Mouse (Mus musculus): Measurements from ENCODE around the gene Lhfpl3. TPM values are rescaled to one million over a fixed set of nuclear protein-coding genes. Genes with fewer than 3 reads are reported as not detected.

Gene Lhfpl3
- polyA plus RNA-seq, 1 experiment from 2014 or later = 0.05 TPM

- no peak for TF ChIP-seq CTCF (IDR thresholded peaks at IDR 0.05; ENCODE audit: low read depth)
- Histone ChIP-seq H3K27me3 (replicated peaks; ENCODE audit: control insufficient read depth, insufficient read depth, low read length) (no peaks in the 10 kb centered on the region), H3K4me2 (replicated peaks; ENCODE audit: low read depth) (no peak overlapping the region), H3K9me3 (ENCODE audit: control insufficient read depth) (no peaks in the 10 kb centered on the region), H3K9ac (ENCODE audit: low read depth, low read length) (no peak overlapping the region), H3K27ac (ENCODE audit: low read depth, low read length) (no peak overlapping the region), H3K4me3 (ENCODE audit: low read depth, low read length) (no peak overlapping the region), H3K4me1 (replicated peaks; ENCODE audit: control insufficient read depth, insufficient read depth, low read length) (no peaks in the 10 kb centered on the region), H3K36me3 (ENCODE audit: control insufficient read depth, insufficient read depth) (no peaks in the 10 kb centered on the region)
- ATAC-seq = no peak
- WGBS = 33% methylated on average over 1 of the region's 1 CpGs
Observed at GRCm38 (mm10) chr5:22770726-22771125, 24.9 kb downstream of the Lhfpl3 start.

GRCm38 (mm10) chr5:22795361-22795760 lies 49.5 kb downstream of the Lhfpl3 start:
- no peak overlapping the region for H3K27ac ChIP-seq (ENCODE audit: low read depth, low read length)
- no peak overlapping the region for H3K4me2 ChIP-seq (replicated peaks; ENCODE audit: low read depth)
- no peaks in the 10 kb centered on the region for H3K9me3 ChIP-seq (ENCODE audit: control insufficient read depth)
- no peak overlapping the region for H3K9ac ChIP-seq (ENCODE audit: low read depth, low read length)
- H3K4me3 ChIP-seq (ENCODE audit: low read depth, low read length) = no peak overlapping the region
- no peaks in the 10 kb centered on the region for H3K27me3 ChIP-seq (replicated peaks; ENCODE audit: control insufficient read depth, insufficient read depth, low read length)
- no peak for ATAC-seq
- H3K4me1 ChIP-seq (replicated peaks; ENCODE audit: control insufficient read depth, insufficient read depth, low read length) = no peaks in the 10 kb centered on the region
- no peak for TF ChIP-seq CTCF (IDR thresholded peaks at IDR 0.05; ENCODE audit: low read depth)
- 57% methylated on average over 1 of the region's 1 CpGs for WGBS
- H3K36me3 ChIP-seq (ENCODE audit: control insufficient read depth, insufficient read depth) = no peaks in the 10 kb centered on the region

- H3K4me2 ChIP-seq (replicated peaks; ENCODE audit: low read depth) = no peak overlapping the region
- ATAC-seq = no peak
- no peaks in the 10 kb centered on the region for H3K4me1 ChIP-seq (replicated peaks; ENCODE audit: control insufficient read depth, insufficient read depth, low read length)
- no peaks in the 10 kb centered on the region for H3K9me3 ChIP-seq (ENCODE audit: control insufficient read depth)
- H3K4me3 ChIP-seq (ENCODE audit: low read depth, low read length) = no peak overlapping the region
- WGBS = 84% methylated on average over 4 of the region's 4 CpGs
- H3K27me3 ChIP-seq (replicated peaks; ENCODE audit: control insufficient read depth, insufficient read depth, low read length) = no peaks in the 10 kb centered on the region
- no peak for TF ChIP-seq CTCF (IDR thresholded peaks at IDR 0.05; ENCODE audit: low read depth)
- H3K9ac ChIP-seq (ENCODE audit: low read depth, low read length) = no peak overlapping the region
- H3K36me3 ChIP-seq (ENCODE audit: control insufficient read depth, insufficient read depth) = no peaks in the 10 kb centered on the region
- H3K27ac ChIP-seq (ENCODE audit: low read depth, low read length) = no peak overlapping the region
Observed at GRCm38 (mm10) chr5:22813426-22813825, 67.6 kb downstream of the Lhfpl3 start.

- no peak overlapping the region for H3K9ac ChIP-seq (ENCODE audit: low read depth, low read length)
- no peak for TF ChIP-seq CTCF (IDR thresholded peaks at IDR 0.05; ENCODE audit: low read depth)
- H3K4me2 ChIP-seq (replicated peaks; ENCODE audit: low read depth) = no peak overlapping the region
- H3K4me3 ChIP-seq (ENCODE audit: low read depth, low read length) = no peak overlapping the region
- no peaks in the 10 kb centered on the region for H3K27me3 ChIP-seq (replicated peaks; ENCODE audit: control insufficient read depth, insufficient read depth, low read length)
- no peaks in the 10 kb centered on the region for H3K4me1 ChIP-seq (replicated peaks; ENCODE audit: control insufficient read depth, insufficient read depth, low read length)
- WGBS = 85% methylated on average over 3 of the region's 3 CpGs
- no peaks in the 10 kb centered on the region for H3K9me3 ChIP-seq (ENCODE audit: control insufficient read depth)
- ATAC-seq = no peak
- no peaks in the 10 kb centered on the region for H3K36me3 ChIP-seq (ENCODE audit: control insufficient read depth, insufficient read depth)
- H3K27ac ChIP-seq (ENCODE audit: low read depth, low read length) = no peak overlapping the region
Observed at GRCm38 (mm10) chr5:22829822-22830450, 84.1 kb downstream of the Lhfpl3 start.

- Histone ChIP-seq H3K4me3 (ENCODE audit: low read depth, low read length) (no peak overlapping the region), H3K9ac (ENCODE audit: low read depth, low read length) (no peak overlapping the region), H3K27me3 (replicated peaks; ENCODE audit: control insufficient read depth, insufficient read depth, low read length) (no peaks in the 10 kb centered on the region), H3K4me2 (replicated peaks; ENCODE audit: low read depth) (no peak overlapping the region), H3K9me3 (ENCODE audit: control insufficient read depth) (no peaks in the 10 kb centered on the region), H3K4me1 (replicated peaks; ENCODE audit: control insufficient read depth, insufficient read depth, low read length) (no peaks in the 10 kb centered on the region), H3K36me3 (ENCODE audit: control insufficient read depth, insufficient read depth) (no peaks in the 10 kb centered on the region), H3K27ac (ENCODE audit: low read depth, low read length) (no peak overlapping the region)
- ATAC-seq = no peak
- TF ChIP-seq CTCF (IDR thresholded peaks at IDR 0.05; ENCODE audit: low read depth) = no peak
- WGBS = 40% methylated on average over 14 of the region's 14 CpGs
Observed at GRCm38 (mm10) chr5:22851572-22851971, 105.7 kb downstream of the Lhfpl3 start.

- H3K27ac ChIP-seq (ENCODE audit: low read depth, low read length) = no peak overlapping the region
- ATAC-seq = no peak
- TF ChIP-seq CTCF (IDR thresholded peaks at IDR 0.05; ENCODE audit: low read depth) = no peak
- H3K36me3 ChIP-seq (ENCODE audit: control insufficient read depth, insufficient read depth) = no peaks in the 10 kb centered on the region
- no peak overlapping the region for H3K4me2 ChIP-seq (replicated peaks; ENCODE audit: low read depth)
- no peaks in the 10 kb centered on the region for H3K27me3 ChIP-seq (replicated peaks; ENCODE audit: control insufficient read depth, insufficient read depth, low read length)
- no peaks in the 10 kb centered on the region for H3K9me3 ChIP-seq (ENCODE audit: control insufficient read depth)
- no peak overlapping the region for H3K9ac ChIP-seq (ENCODE audit: low read depth, low read length)
- H3K4me1 ChIP-seq (replicated peaks; ENCODE audit: control insufficient read depth, insufficient read depth, low read length) = no peaks in the 10 kb centered on the region
- H3K4me3 ChIP-seq (ENCODE audit: low read depth, low read length) = no peak overlapping the region
- 87% methylated on average over 2 of the region's 2 CpGs for WGBS
Observed at GRCm38 (mm10) chr5:22853503-22853902, 107.6 kb downstream of the Lhfpl3 start.

- no peak for ATAC-seq
Observed at GRCm38 (mm10) chr5:22856480-22856879, 110.6 kb downstream of the Lhfpl3 start.

More at GRCm38 (mm10) chr5:22856480-22856879, 110.6 kb downstream of the Lhfpl3 start:
- Histone ChIP-seq H3K27me3 (replicated peaks; ENCODE audit: control insufficient read depth, insufficient read depth, low read length) (no peaks in the 10 kb centered on the region), H3K4me3 (ENCODE audit: low read depth, low read length) (no peak overlapping the region), H3K4me1 (replicated peaks; ENCODE audit: control insufficient read depth, insufficient read depth, low read length) (no peaks in the 10 kb centered on the region), H3K4me2 (replicated peaks; ENCODE audit: low read depth) (no peak overlapping the region), H3K9me3 (ENCODE audit: control insufficient read depth) (no peaks in the 10 kb centered on the region), H3K27ac (ENCODE audit: low read depth, low read length) (no peak overlapping the region), H3K36me3 (ENCODE audit: control insufficient read depth, insufficient read depth) (no peaks in the 10 kb centered on the region), H3K9ac (ENCODE audit: low read depth, low read length) (no peak overlapping the region)
- no peak for TF ChIP-seq CTCF (IDR thresholded peaks at IDR 0.05; ENCODE audit: low read depth)
- WGBS = 46% methylated on average over 4 of the region's 4 CpGs
